Mouse (Mus musculus) erythroid progenitor cell, adult 5-6 weeks (primary cell): ENCODE measurements around the gene Mut. TPM values are rescaled to one million over a fixed set of nuclear protein-coding genes. Genes with fewer than 3 reads are reported as not detected.

Experiments used
- ATAC-seq: replicated peaks from 2 replicates; pipeline ENCODE4 v1.8.0; 2016; ENCODE audit warnings: moderate number of reproducible peaks, mild to moderate bottlenecking, moderate TSS enrichment, inconsistent platforms; ENCODE audit not compliant: poor library complexity, low FRiP score, severe bottlenecking
- total RNA-seq, 2 experiments: library from RNA; stranded (forward) in 1 of 2; stranded (reverse) in 1 of 2; fragments of 150-400 nt in 1 of 2; fragments of 186-747, 209-891 nt in 1 of 2; gene quantifications; 2 replicates each; pipeline versions ENCODE4 v1.2.3 to v1.2.4; 2015 to 2017; ENCODE audit warnings: low replicate concordance in 2 of 2

The Mut gene
- total RNA-seq (2015; ENCODE audit: low replicate concordance) = 6.3 and 9.0 TPM in 2 replicates
- 11.3 and 11.4 TPM in 2 replicates for total RNA-seq (2017; ENCODE audit: low replicate concordance)

DNA sequence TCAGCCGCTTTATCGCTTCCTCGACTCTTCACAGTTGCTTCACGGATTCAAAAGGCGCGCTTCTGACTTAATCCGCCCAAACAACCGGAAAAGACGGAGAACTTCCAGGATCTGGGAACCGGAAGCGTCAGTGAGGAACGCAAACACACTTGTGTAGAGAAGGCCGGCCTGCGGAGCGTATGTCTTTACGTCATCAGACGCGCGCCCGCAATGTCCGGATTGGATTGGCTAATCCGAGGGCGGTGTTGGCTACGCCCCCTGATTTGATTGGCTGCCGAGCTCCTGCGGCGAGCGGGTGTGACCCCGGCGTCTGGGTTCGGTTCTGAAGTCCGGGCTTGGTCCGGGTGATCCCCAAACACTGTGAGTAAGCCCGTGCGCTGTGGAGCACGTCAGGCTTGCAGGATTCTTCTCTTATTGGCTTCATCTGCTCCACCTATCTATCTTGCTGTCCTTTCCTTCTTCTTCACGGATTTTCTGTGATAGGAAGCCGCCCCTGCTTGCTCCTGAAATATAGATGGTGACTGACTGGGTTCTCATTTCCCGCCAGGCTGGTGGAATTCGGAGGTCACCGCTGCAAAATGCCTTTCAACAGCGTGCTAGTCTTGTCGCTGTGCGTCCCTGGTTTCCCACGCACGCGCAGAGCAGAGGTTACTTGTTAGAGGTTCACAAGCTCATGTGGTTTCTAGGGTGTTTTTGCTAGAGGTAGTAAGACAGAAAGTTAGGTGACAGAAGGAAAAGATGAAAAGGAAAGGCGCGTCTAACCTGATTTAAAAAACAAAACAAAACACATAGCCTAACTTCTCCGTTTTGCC lies at the start of gene Mut, which contains the start of gene Cenpq:
Gene Mut (plus strand): TSS at position 266 of the 812 bp plus-strand sequence.
Gene Cenpq (minus strand): TSS at position 628 of the 812 bp plus-strand sequence.
- ATAC-seq = peak; percentile 95

DNA sequence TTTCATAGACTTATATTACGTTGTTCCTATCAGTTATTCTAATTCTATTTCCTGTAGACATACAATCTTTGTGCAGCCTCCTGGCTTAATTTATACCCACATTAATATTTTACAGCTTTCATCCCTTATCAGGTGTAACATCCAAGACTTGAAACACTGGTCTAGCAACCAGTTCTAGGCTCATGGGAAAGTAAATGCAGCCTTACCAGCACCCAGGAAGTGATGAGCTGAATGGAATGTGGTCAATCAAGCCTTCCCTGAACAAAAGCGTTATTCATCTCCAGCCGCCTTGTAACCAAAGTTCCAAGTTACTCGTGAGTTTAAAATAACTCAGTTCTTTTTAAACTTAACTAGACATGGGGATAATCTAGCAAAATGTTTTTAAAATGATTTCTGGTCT lies 49.3 kb upstream of the Mut start:
- ATAC-seq = no peak

DNA sequence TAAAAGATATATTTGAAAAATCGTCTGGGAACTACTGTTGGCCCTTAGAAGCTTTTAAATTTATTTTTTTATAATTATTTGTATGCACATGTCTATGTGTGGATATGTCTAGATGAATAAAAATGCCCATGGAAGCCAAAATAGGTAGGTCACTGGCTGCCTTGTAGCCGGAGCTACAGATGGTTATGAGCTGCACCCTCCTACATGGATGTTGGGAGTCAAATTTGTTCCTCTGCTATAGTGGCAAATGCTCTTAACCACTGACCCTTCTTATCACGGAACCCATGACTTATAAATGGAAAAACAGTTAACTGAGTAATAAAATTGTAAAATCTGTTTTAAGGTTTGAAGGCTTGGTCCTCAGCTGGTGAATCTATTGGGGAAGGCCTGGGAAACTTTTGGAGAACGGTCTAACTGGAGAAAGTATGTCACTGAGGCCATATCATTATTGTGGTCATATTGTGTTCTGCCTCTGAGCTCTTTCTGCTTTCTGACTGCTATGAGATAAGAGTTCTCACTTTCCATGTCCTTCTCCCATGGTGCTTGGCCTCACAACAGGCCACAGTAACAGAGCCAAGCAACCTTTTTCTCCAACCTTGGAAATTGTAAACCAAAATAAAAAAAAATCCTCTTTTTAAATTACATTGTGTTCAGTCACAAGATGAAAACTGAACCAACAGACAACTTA lies 46.5 kb upstream of the Mut start:
- ATAC-seq = no peak

DNA sequence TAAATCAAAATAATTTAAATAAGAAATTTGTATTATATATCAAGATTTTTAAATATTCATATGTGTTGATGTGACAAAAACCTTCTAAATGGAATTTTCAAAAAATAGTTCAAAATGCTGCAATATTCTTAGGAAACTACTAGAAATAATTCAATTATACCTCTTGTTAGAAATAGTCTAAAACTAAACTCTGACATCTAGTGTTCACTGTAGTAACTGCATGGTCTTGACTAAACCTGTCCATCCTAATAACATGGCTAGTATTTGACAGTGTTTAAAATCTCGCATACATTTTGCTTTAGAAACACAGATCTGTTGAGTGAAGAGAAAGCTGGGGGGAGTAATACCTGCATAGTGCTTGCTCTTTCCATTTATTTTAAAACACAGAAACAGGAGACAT lies 37.6 kb upstream of the Mut start:
- ATAC-seq = 0 out of 2 replicates have a peak, but pooled peaks have one; percentile 49

DNA sequence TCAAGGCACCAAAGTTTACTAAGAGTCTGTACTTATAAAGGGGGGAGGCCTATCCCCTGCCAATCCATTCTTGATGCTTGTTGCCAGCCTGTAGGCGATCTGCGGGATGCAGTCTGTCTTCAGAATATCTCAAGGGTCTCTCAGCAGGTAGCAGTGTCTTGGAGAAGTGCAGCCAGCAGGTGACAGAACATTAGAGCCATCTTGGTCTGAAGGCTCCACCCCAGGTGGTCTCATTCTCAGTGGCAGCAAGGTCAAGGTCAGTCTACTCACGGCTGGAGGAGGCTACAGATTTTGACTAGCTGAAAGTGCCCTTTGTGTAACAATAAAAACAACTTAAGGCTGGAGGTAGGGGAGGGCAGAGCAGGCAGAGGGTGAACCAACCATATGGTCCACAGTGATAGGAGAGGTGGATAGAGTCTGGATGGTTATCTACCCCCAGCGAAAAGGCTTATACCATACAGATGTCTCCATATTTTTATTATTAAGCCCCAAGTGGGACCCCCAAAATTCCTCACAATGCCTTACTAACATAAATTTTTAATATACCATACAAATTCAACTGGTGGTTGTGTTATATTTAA lies 34.6 kb upstream of the Mut start:
- no peak for ATAC-seq

DNA sequence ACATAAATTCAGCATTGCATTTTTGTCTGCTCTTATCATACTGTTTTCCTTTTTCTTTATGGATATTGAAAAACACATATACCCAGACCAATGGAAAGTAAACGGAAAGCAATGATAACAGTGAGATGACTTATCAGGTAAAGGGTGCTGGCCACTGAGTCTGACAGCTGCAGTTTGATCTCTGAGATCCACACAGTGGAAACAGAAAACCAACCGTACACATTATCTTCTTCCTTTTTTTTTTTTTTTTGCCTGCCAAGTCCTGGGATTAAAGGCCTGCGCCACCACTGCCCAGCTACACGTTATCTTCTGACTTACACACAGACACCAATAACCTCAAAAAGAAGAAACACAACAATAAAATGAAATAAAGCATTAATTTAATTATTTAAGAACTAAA lies 31.1 kb upstream of the Mut start:
- no peak for ATAC-seq

DNA sequence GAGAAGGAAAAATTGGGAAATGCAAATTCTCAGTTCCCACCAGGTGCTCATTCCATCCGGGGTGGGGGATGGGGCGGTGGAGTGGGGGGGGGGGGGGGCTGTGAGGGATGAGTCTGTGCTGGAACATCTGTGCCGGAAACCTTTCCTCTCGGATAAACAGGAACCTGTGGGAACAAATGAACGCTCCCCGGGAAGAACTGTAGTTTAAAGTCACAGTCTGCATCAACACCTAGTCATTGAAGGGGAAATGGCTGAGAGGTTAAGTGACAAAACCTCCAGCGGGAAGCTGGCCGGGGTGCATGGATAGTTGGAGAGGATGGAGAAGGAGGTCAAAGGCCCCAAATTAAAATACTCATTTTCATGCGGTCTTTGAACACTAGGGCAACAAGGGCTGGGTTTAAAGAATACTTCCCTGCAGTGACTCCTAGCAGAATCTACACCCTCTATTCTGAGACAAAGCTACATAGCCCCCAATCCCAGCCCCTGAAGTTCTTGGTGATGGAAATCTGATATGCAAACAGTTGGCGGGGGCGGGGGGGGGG lies 30.4 kb upstream of the Mut start:
- no peak for ATAC-seq

DNA sequence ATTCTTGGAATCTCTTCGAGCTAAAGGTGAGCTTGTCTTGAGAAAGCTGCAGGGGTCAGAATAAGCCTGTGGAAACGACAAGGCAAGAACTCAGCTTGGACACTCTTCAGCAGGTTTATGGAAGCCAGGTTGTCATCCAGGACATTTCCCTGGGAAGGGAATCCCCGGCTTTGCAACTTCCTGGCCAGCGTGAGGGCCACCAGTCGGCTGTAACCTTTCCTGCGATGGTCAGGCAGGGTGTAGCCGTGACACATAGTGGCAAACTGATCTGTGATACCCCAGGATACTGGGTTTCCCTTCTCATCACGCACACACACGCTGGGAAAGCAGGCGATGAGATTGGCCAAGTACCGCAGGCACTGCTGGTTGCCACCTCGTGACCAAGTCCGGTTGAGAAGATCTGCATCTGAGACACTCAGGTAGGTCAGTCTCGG lies 29.7 kb upstream of the Mut start:
- no peak for ATAC-seq

DNA sequence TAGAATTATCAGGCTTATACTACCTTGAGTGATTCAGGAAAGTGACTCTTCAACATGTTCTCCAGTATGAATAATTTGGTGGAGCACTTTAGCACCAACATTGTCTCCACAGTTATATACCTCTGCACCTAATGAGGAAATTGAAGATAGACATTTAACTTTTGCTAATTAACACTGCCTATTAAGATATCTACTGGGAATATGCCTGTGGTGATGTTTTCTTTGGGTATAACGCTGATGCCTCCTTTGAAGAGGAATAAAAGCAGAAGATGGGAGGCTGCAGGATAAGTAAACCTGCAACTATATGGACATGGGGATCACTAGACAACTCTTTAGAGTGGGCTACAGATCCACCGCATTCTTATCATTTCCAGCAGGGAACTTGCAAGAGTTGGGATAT lies 20.2 kb upstream of the Mut start, which contains the start of gene Glyatl3:
Gene Glyatl3 (minus strand): TSS at position 101 of the 400 bp plus-strand sequence.
- ATAC-seq = no peak

DNA sequence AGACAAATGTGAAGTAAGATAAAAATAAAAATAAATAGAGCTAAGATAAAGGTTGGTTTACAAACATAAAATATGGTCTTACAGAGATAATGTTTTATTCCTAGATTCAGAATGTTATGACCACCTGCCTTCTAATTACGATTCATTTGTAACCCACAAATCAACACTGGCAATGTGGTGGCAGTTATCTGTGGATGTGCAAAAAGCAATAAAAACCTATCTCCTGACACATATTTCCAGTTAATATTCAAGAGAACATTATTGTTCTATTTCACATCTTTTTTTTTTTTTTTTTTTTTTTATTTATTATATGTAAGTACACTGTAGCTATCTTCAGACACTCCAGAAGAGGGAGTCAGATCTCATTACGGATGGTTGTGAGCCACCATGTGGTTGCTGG lies 19.0 kb upstream of the Mut start:
- no peak for ATAC-seq

DNA sequence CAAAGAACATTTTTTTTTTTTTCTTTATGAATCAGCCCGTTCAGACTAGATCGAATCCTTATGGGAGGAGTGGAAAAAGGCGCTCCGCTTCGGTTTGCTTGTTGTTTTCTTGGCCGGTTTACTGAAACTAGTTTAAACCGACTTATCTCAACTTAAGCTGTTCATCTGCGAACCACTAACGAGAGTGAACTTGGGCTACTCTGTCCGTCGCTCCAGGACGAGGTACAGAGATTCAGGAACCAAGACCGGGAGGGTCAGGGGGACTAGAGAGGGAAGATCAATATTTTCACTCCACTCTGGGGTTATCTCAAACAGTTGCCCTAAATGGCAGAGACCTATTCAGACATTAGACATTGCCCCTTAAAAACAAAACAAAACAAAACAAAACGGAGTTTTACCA lies 500 bp upstream of the Mut start:
- peak; percentile 64 for ATAC-seq

DNA sequence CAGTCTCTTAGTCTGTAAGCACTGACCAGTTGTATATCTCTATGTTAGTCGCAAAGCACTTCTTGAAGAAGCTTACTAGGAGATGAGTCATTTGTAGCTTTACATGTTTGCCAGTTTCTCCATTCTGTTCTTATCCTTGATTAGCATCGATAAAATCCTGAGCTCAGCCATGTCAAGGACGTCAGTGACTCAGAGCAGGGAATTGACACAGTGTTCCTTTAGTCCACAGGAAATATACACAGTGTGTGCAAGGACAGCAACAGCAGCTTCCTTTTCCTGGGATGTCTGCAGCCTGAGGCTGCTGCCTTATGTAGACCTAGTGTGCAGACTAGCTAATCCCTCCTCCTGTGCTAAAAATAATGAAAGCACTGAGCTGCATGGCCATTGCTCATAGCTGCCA lies 14.0 kb downstream of the Mut start:
- ATAC-seq = no peak

DNA sequence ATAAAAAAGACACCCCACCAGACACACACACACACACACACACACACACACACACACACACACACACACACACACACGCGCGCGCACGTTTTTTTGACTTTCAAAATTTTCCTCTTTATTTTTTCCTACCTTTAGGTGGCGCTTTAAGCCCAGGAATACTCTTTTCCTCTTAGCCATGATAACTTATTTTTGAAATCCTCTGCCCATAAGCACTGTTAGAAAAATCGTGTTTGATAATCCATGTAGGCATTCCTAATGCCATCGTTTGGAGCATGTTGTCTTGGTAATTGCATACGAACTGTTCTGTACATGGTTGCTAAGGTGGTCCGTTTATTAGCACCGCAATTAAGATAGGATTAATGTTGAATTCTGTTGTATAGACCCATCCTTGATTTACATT lies 43.4 kb downstream of the Mut start:
- no peak for ATAC-seq

DNA sequence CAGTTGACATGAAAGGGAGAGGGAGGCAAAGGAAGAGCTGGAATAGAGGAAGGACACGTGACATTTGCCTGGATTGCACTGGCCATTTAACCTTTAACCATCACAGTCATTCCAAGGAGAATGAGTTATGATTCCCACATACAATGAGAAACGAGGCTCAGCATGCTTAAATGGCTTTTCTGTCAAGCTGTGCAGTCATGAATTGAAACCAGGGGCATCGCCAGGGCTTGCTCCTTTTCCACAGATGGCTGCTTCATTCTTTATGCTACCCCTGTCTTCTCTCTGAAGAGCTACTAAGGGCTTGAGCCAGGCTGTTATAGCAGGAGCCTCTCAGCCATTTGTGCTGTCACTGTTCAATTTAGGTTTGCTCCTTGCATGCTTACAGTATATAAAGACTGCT lies 57.6 kb downstream of the Mut start:
- no peak for ATAC-seq

Other genes starting within 250 kb of the Mut start
- not detected in 2 replicates for gene Esp1, start 207.6 kb upstream of the Mut start, total RNA-seq (2015; ENCODE audit: low replicate concordance)
- not detected in 2 replicates for gene Esp1, start 207.6 kb upstream of the Mut start, total RNA-seq (2017; ENCODE audit: low replicate concordance)
- gene Crisp2, start 127.7 kb upstream of the Mut start, total RNA-seq (2015; ENCODE audit: low replicate concordance) = 1.3 TPM in 1 of 2 replicates, not detected in the other
- not detected in 2 replicates for gene Crisp2, start 127.7 kb upstream of the Mut start, total RNA-seq (2017; ENCODE audit: low replicate concordance)
- gene Rhag, start 123.6 kb upstream of the Mut start, total RNA-seq (2015; ENCODE audit: low replicate concordance) = 908 and 1,028 TPM in 2 replicates
- 496 and 547 TPM in 2 replicates for gene Rhag, start 123.6 kb upstream of the Mut start, total RNA-seq (2017; ENCODE audit: low replicate concordance)
- not detected in 2 replicates for gene 9130008F23Rik, start 54.1 kb upstream of the Mut start, total RNA-seq (2015; ENCODE audit: low replicate concordance)
- not detected in 2 replicates for gene 9130008F23Rik, start 54.1 kb upstream of the Mut start, total RNA-seq (2017; ENCODE audit: low replicate concordance)
- gene Glyatl3, start 20.3 kb upstream of the Mut start, total RNA-seq (2015; ENCODE audit: low replicate concordance) = not detected in 2 replicates
- not detected in 2 replicates for gene Glyatl3, start 20.3 kb upstream of the Mut start, total RNA-seq (2017; ENCODE audit: low replicate concordance)
- gene Cenpq, start 362 bp downstream of the Mut start, total RNA-seq (2015; ENCODE audit: low replicate concordance) = 49.7 and 60.8 TPM in 2 replicates
- 59.7 and 69.2 TPM in 2 replicates for gene Cenpq, start 362 bp downstream of the Mut start, total RNA-seq (2017; ENCODE audit: low replicate concordance)